22 mouse cellular contexts compared by ENCODE assay signal in the genomic region with DNA sequence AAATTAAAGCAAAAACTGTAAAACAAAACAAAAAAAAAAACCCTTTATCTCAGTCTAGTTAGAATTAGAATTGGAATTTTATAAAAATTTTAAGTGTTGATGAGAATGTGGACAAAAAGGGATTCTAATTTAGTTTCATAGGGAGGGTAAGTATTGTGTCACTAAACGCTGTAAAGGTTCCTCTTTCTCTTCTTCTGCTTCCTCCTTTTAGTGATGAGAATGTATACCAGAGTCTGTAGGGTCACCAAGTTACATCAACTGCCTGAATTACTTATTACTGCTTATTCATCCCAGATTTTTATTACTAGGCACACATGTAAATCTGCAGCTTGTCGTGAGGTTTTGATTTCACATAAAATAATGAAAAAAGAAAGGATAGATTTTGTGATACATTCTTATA. TPM values are rescaled to one million over a fixed set of nuclear protein-coding genes. Genes with fewer than 3 reads are reported as not detected.
A peak's percentile ranks its signal among the peaks of the same experiment; 100 is the strongest.
DNase-seq lines count a peak whose midpoint lies in the region; ATAC-seq and TF ChIP-seq lines count a peak whose summit lies in the region.
"Had no signal": no experiment of that assay in that cellular context is flagged by ENCODE, and none has a peak within 500 bp of the region (broad histone marks: within the 10 kb centered on the region; RNA-seq: fewer than 3 reads in every experiment).

No protein-coding gene starts in this region.

- DNase-seq in liver, postnatal 0 days: no peak
- DNase-seq in liver: no peak
- peak; percentile 10 for DNase-seq in splenic B cell, adult 2 months (ENCODE audit: low read depth, low spot score)
- DNase-seq in heart, adult 2 months: no peak
- no peak for DNase-seq in lung, postnatal 36 days
- DNase-seq: adrenal gland, adult 8-10 months; cerebellum, adult 11 months; cerebellum, adult 9-10 months; cerebellum, postnatal 25 days; forebrain, postnatal 0 days; gastrocnemius, postnatal 14 days; heart, postnatal 14 days had no signal

- no peaks in the 10 kb centered on the region for H3K79me2 ChIP-seq in heart, adult 2 months (replicated peaks; ENCODE audit: control insufficient read depth, insufficient read depth, low read length)

- intact Hi-C loops in heart, adult 2 months (cut with DNase I): no loop called here

- TF ChIP-seq CTCF in liver, postnatal 0 days (IDR thresholded peaks at IDR 0.05; ENCODE audit: low read depth): no peak
- TF ChIP-seq CTCF in heart, adult 2 months (IDR thresholded peaks at IDR 0.05): no peak

- 0 out of 2 replicates have a peak, but pooled peaks have one; percentile 43 for ATAC-seq in liver, postnatal 0 days
- peak; percentile 93 for ATAC-seq in common myeloid progenitor, adult 5-6 weeks (replicated peaks; ENCODE audit: low read depth, poor library complexity, severe bottlenecking)
- ATAC-seq in megakaryocyte, adult 5-6 weeks (ENCODE audit: poor library complexity, severe bottlenecking): peak; percentile 94
- no peak for ATAC-seq in heart, embryonic 11.5 days (replicated peaks; ENCODE audit: insufficient number of reproducible peaks, low FRiP score, low TSS enrichment)
- ATAC-seq: forebrain, embryonic 13.5 days; forebrain, postnatal 0 days had no signal

- no peaks in the 10 kb centered on the region for H3K36me3 ChIP-seq in liver, postnatal 0 days (replicated peaks; ENCODE audit: insufficient read depth, low read length)
- no peaks in the 10 kb centered on the region for H3K36me3 ChIP-seq in splenic B cell, adult 2 months (ENCODE audit: control insufficient read depth, insufficient read depth, low read length, poor library complexity, severe bottlenecking)
- H3K36me3 ChIP-seq in heart, embryonic 11.5 days (ENCODE audit: control insufficient read depth, insufficient read depth, low read length): no peaks in the 10 kb centered on the region
- no peaks in the 10 kb centered on the region for H3K36me3 ChIP-seq in heart, adult 2 months (ENCODE audit: control insufficient read depth, insufficient read depth, low read length)
- H3K36me3 ChIP-seq: embryonic facial prominence, embryonic 10.5 days; heart, embryonic 10.5 days; heart, embryonic 15.5 days; hindbrain, embryonic 10.5 days had no signal

- H3K9me3 ChIP-seq in liver, postnatal 0 days (ENCODE audit: low read length): no peaks in the 10 kb centered on the region
- no peaks in the 10 kb centered on the region for H3K9me3 ChIP-seq in heart, embryonic 11.5 days (replicated peaks; ENCODE audit: control insufficient read depth, low read length)
- H3K9me3 ChIP-seq: embryonic facial prominence, embryonic 10.5 days; forebrain, embryonic 13.5 days; heart, embryonic 10.5 days; heart, embryonic 15.5 days; hindbrain, embryonic 10.5 days had no signal

- H3K27ac ChIP-seq in liver, postnatal 0 days (ENCODE audit: low read depth): no peak overlapping the region
- no peak overlapping the region for H3K27ac ChIP-seq in heart, embryonic 11.5 days (ENCODE audit: low read depth, low read length)
- H3K27ac ChIP-seq in heart, adult 2 months: no peak overlapping the region
- H3K27ac ChIP-seq: embryonic facial prominence, embryonic 10.5 days; forebrain, embryonic 13.5 days; heart, embryonic 10.5 days; heart, embryonic 15.5 days; hindbrain, embryonic 10.5 days; hindbrain, embryonic 14.5 days had no signal

- no peaks in the 10 kb centered on the region for H3K27me3 ChIP-seq in liver, postnatal 0 days (ENCODE audit: insufficient read depth, low read length)
- no peaks in the 10 kb centered on the region for H3K27me3 ChIP-seq in splenic B cell, adult 2 months (ENCODE audit: control insufficient read depth, insufficient read depth, low read length, poor library complexity, severe bottlenecking)
- H3K27me3 ChIP-seq in heart, embryonic 11.5 days (ENCODE audit: control insufficient read depth, insufficient read depth, low read length): no peaks in the 10 kb centered on the region
- H3K27me3 ChIP-seq in heart, adult 2 months (ENCODE audit: control insufficient read depth, insufficient read depth, low read length): no peaks in the 10 kb centered on the region
- H3K27me3 ChIP-seq: forebrain, embryonic 13.5 days; heart, embryonic 15.5 days had no signal

- TF ChIP-seq EP300 in liver, postnatal 0 days (IDR thresholded peaks at IDR 0.05; ENCODE audit: low read depth): no peak
- TF ChIP-seq EP300 in heart, adult 2 months (IDR thresholded peaks at IDR 0.05; ENCODE audit: insufficient read depth, low read depth, low read length): no peak

- no peak overlapping the region for H3K9ac ChIP-seq in liver, postnatal 0 days (replicated peaks)
- no peak overlapping the region for H3K9ac ChIP-seq in heart, embryonic 11.5 days (ENCODE audit: low read depth, low read length)
- H3K9ac ChIP-seq in heart, adult 2 months (ENCODE audit: low read depth, low read length): no peak overlapping the region
- H3K9ac ChIP-seq: forebrain, embryonic 13.5 days; forebrain, postnatal 0 days; heart, embryonic 15.5 days; hindbrain, embryonic 14.5 days had no signal

- no peak overlapping the region for H3K4me3 ChIP-seq in liver, postnatal 0 days (ENCODE audit: low read depth, low read length)
- no peak overlapping the region for H3K4me3 ChIP-seq in heart, embryonic 11.5 days (ENCODE audit: low read depth, low read length)
- no peak overlapping the region for H3K4me3 ChIP-seq in heart, adult 2 months
- H3K4me3 ChIP-seq: embryonic facial prominence, embryonic 10.5 days; forebrain, embryonic 13.5 days; heart, embryonic 10.5 days; heart, embryonic 15.5 days; hindbrain, embryonic 10.5 days had no signal

- H3K4me2 ChIP-seq in liver, postnatal 0 days (ENCODE audit: low read depth, low read length): no peak overlapping the region
- H3K4me2 ChIP-seq in heart, embryonic 11.5 days: no peak overlapping the region
- H3K4me2 ChIP-seq: forebrain, embryonic 13.5 days; heart, embryonic 15.5 days; hindbrain, embryonic 14.5 days had no signal

- TF ChIP-seq POLR2A in heart, adult 2 months (IDR thresholded peaks at IDR 0.05; ENCODE audit: insufficient read depth, low read depth, low read length): no peak

- 41% methylated on average over 2 of the region's 2 CpGs for WGBS in liver, postnatal 0 days (ENCODE audit: insufficient replicate concordance)
- 57% methylated on average over 2 of the region's 2 CpGs for WGBS in heart, embryonic 11.5 days (ENCODE audit: insufficient replicate concordance)
- WGBS in heart, adult 2 months: 56% methylated on average over 2 of the region's 2 CpGs

- H3K4me1 ChIP-seq in liver, postnatal 0 days (ENCODE audit: insufficient read depth): no peaks in the 10 kb centered on the region
- H3K4me1 ChIP-seq in heart, embryonic 11.5 days (ENCODE audit: control insufficient read depth, insufficient read depth, low read length): no peaks in the 10 kb centered on the region
- no peaks in the 10 kb centered on the region for H3K4me1 ChIP-seq in heart, adult 2 months (ENCODE audit: control insufficient read depth, insufficient read depth, low read length)
- H3K4me1 ChIP-seq: embryonic facial prominence, embryonic 10.5 days; forebrain, embryonic 13.5 days; heart, embryonic 10.5 days; heart, embryonic 15.5 days; hindbrain, embryonic 10.5 days had no signal

RNA-seq across cellular contexts. Expression of a gene that starts 13.8 kb away (rescaled TPM):
- 2.1 and 3.1 TPM in 2 replicates for polyA plus RNA-seq in liver, postnatal 0 days (2015; fragmentation: Nextera tagmentation; extraction: Ambion mirVana)
- 35.5 and 41.4 TPM in 2 replicates for total RNA-seq in common myeloid progenitor, adult 5-6 weeks (2017)
- 37.6 and 39.6 TPM in 2 replicates for total RNA-seq in megakaryocyte, adult 5-6 weeks (2015)
- 67.6 and 74.7 TPM in 2 replicates for total RNA-seq in megakaryocyte, adult 5-6 weeks (2017)
- 4.4 and 6.2 TPM in 2 replicates for polyA plus RNA-seq in heart, embryonic 11.5 days (2014; fragmentation: Nextera tagmentation; extraction: Ambion mirVana)
- total RNA-seq in heart, adult 2 months (2021): 1 to 10 TPM; 2.3 to 2.8 TPM
- polyA plus RNA-seq in heart, adult 2 months (2012; rRNA removed): 1.5 and 3.5 TPM in 2 replicates

RNA-seq across cellular contexts. Expression of a gene that starts 23.6 kb away (rescaled TPM):
- 3.1 and 3.3 TPM in 2 replicates for polyA plus RNA-seq in liver, postnatal 0 days (2015; fragmentation: Nextera tagmentation; extraction: Ambion mirVana)
- 0.49 TPM in 1 of 2 replicates, not detected in the other for total RNA-seq in common myeloid progenitor, adult 5-6 weeks (2017)
- 31.8 and 37.3 TPM in 2 replicates for total RNA-seq in megakaryocyte, adult 5-6 weeks (2015)
- total RNA-seq in megakaryocyte, adult 5-6 weeks (2017): 18.7 and 20.1 TPM in 2 replicates
- 0.17 TPM in 1 of 2 replicates, not detected in the other for polyA plus RNA-seq in heart, embryonic 11.5 days (2014; fragmentation: Nextera tagmentation; extraction: Ambion mirVana)
- total RNA-seq in heart, adult 2 months (2021): under 1 TPM; 0.47 to 0.75 TPM
- 0.82 and 0.92 TPM in 2 replicates for polyA plus RNA-seq in heart, adult 2 months (2012; rRNA removed)
- total RNA-seq: ES-E14 had no signal

Comparison
In these comparisons a context has a peak if more than half of its experiments do, and no peak if none do; other contexts are left out.
1. RNA of a gene that starts 23.6 kb away (total RNA-seq): 18.7 to 37.3 TPM in megakaryocyte, adult 5-6 weeks; 0.47 to 0.75 TPM in heart, adult 2 months and 0.49 TPM in common myeloid progenitor, adult 5-6 weeks; every median in the first group is over 10 times any median in the second.